Mouse (Mus musculus): ENCODE data around the gene Clnk. TPM values are rescaled to one million over a fixed set of nuclear protein-coding genes. Genes with fewer than 3 reads are reported as not detected.

Clnk gene
- polyA plus RNA-seq, 1 experiment: 0.70 TPM

- Histone ChIP-seq H3K4me3 (ENCODE audit: insufficient read depth, low read depth, low read length) (no peak overlapping the region), H3K4me1 (ENCODE audit: control insufficient read depth, insufficient read depth, low read length) (no peaks in the 10 kb centered on the region), H3K27ac (ENCODE audit: insufficient read depth, low read depth, low read length) (no peak overlapping the region), H3K27me3 (replicated peaks; ENCODE audit: control insufficient read depth, insufficient read depth, low read length) (no peaks in the 10 kb centered on the region), H3K36me3 (ENCODE audit: control insufficient read depth, insufficient read depth, low read length) (no peaks in the 10 kb centered on the region)
- peak; percentile 73 for TF ChIP-seq CTCF (conservative IDR thresholded peaks at IDR 0.05; ENCODE audit: insufficient read depth, insufficient read length, low read depth, low read length)
- TF ChIP-seq POLR2A (IDR thresholded peaks at IDR 0.05; ENCODE audit: low read depth, low read length): no peak
- DNase-seq: peak; percentile 26
- 16% methylated on average over 3 of the region's 3 CpGs for WGBS
These were observed 121.7 kb downstream of the Clnk start for GRCm38 (mm10) chr5:38754950-38755349.

- no peaks in the 10 kb centered on the region for H3K27me3 ChIP-seq (replicated peaks; ENCODE audit: control insufficient read depth, insufficient read depth, low read length)
- no peak overlapping the region for H3K4me3 ChIP-seq (ENCODE audit: insufficient read depth, low read depth, low read length)
- H3K36me3 ChIP-seq (ENCODE audit: control insufficient read depth, insufficient read depth, low read length): no peaks in the 10 kb centered on the region
- WGBS: 26% methylated on average over 4 of the region's 4 CpGs
- DNase-seq: no peak
- H3K4me1 ChIP-seq (ENCODE audit: control insufficient read depth, insufficient read depth, low read length): no peaks in the 10 kb centered on the region
- H3K27ac ChIP-seq (ENCODE audit: insufficient read depth, low read depth, low read length): no peak overlapping the region
- TF ChIP-seq CTCF (conservative IDR thresholded peaks at IDR 0.05; ENCODE audit: insufficient read depth, insufficient read length, low read depth, low read length) (no peak), POLR2A (IDR thresholded peaks at IDR 0.05; ENCODE audit: low read depth, low read length) (no peak)
These were observed 123.9 kb downstream of the Clnk start for GRCm38 (mm10) chr5:38752749-38753148.

DNA sequence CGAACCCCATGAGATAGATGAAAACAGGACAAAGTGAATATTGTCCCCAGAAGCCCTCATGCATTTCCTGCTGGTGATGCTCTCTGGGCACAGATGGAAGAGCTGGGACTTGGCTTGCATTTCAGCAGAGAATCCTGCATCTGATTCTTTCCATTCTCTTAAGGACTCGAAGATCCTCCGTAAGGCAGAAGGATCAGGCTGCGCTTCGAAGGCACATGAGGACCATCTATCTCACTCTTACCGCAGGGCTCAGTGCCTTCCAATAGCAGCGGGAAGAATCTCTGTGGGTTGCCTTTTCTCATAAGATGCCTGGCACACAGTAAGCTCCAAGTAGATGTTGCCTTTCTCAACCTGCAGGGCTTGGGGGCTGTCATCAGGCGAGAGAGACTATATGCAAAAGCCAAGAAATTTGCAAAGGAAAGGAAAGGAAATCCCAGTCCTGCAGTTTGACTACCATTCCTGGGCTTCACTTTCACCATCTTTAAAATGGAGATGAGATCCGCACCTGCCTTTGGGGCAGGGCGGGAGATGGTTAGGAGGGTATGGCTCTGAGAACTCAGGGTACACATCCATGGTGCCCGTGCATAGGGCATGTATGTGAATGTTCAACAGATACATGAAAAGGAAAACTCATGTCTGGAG lies 167.6 kb downstream of the Clnk start:
- TF ChIP-seq CTCF (conservative IDR thresholded peaks at IDR 0.05; ENCODE audit: insufficient read depth, insufficient read length, low read depth, low read length) (no peak), POLR2A (IDR thresholded peaks at IDR 0.05; ENCODE audit: low read depth, low read length) (no peak)
- no peak overlapping the region for H3K4me3 ChIP-seq (ENCODE audit: insufficient read depth, low read depth, low read length)
- H3K36me3 ChIP-seq (ENCODE audit: control insufficient read depth, insufficient read depth, low read length): no peaks in the 10 kb centered on the region
- 71% methylated on average over 11 of the region's 11 CpGs for WGBS
- H3K27ac ChIP-seq (ENCODE audit: insufficient read depth, low read depth, low read length): no peak overlapping the region
- no peaks in the 10 kb centered on the region for H3K27me3 ChIP-seq (replicated peaks; ENCODE audit: control insufficient read depth, insufficient read depth, low read length)
- H3K4me1 ChIP-seq (ENCODE audit: control insufficient read depth, insufficient read depth, low read length): no peaks in the 10 kb centered on the region
- DNase-seq: no peak

- Histone ChIP-seq H3K4me3 (ENCODE audit: insufficient read depth, low read depth, low read length) (no peak overlapping the region), H3K27ac (ENCODE audit: insufficient read depth, low read depth, low read length) (no peak overlapping the region), H3K4me1 (ENCODE audit: control insufficient read depth, insufficient read depth, low read length) (no peaks in the 10 kb centered on the region), H3K36me3 (ENCODE audit: control insufficient read depth, insufficient read depth, low read length) (no peaks in the 10 kb centered on the region), H3K27me3 (replicated peaks; ENCODE audit: control insufficient read depth, insufficient read depth, low read length) (no peaks in the 10 kb centered on the region)
- TF ChIP-seq CTCF (conservative IDR thresholded peaks at IDR 0.05; ENCODE audit: insufficient read depth, insufficient read length, low read depth, low read length): no peak
- TF ChIP-seq POLR2A (IDR thresholded peaks at IDR 0.05; ENCODE audit: low read depth, low read length): no peak
- WGBS: 55% methylated on average over 7 of the region's 7 CpGs
- no peak for DNase-seq
These were observed 169.1 kb downstream of the Clnk start for GRCm38 (mm10) chr5:38707364-38708075.

- 77% methylated on average over 6 of the region's 6 CpGs for WGBS
- peak; percentile 75 for DNase-seq
- TF ChIP-seq POLR2A (IDR thresholded peaks at IDR 0.05; ENCODE audit: low read depth, low read length): no peak
These were observed 173.7 kb downstream of the Clnk start for GRCm38 (mm10) chr5:38702941-38703340.

DNA sequence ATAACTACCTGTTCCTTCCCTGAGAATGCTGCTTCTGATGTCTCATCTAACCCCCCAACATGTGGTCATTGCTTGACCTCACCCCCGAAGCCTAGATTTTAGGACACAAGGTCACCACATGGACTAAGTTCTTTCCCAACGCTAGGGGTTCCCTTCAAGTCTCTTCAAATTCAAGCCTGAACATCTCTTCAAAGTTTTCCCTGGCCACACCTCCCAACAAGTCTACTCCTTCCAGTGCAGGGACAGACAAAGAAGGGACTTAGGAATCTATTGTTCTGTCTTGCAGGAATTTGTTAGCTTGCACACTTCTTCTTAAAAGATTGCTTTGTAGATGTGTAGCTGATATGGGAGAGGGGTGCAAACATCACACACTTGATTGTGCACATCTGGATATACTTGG lies 174.5 kb downstream of the Clnk start:
- Histone ChIP-seq H3K27ac (ENCODE audit: insufficient read depth, low read depth, low read length) (no peak overlapping the region), H3K27me3 (replicated peaks; ENCODE audit: control insufficient read depth, insufficient read depth, low read length) (no peaks in the 10 kb centered on the region), H3K4me1 (ENCODE audit: control insufficient read depth, insufficient read depth, low read length) (no peaks in the 10 kb centered on the region), H3K36me3 (ENCODE audit: control insufficient read depth, insufficient read depth, low read length) (no peaks in the 10 kb centered on the region), H3K4me3 (ENCODE audit: insufficient read depth, low read depth, low read length) (no peak overlapping the region)
- TF ChIP-seq POLR2A (IDR thresholded peaks at IDR 0.05; ENCODE audit: low read depth, low read length): no peak
- TF ChIP-seq CTCF (conservative IDR thresholded peaks at IDR 0.05; ENCODE audit: insufficient read depth, insufficient read length, low read depth, low read length): no peak
- 78% methylated on average over 2 of the region's 2 CpGs for WGBS
- DNase-seq: no peak

More at GRCm38 (mm10) chr5:38702941-38703340, 173.7 kb downstream of the Clnk start:
- no peaks in the 10 kb centered on the region for H3K4me1 ChIP-seq (ENCODE audit: control insufficient read depth, insufficient read depth, low read length)
- no peaks in the 10 kb centered on the region for H3K27me3 ChIP-seq (replicated peaks; ENCODE audit: control insufficient read depth, insufficient read depth, low read length)
- no peaks in the 10 kb centered on the region for H3K36me3 ChIP-seq (ENCODE audit: control insufficient read depth, insufficient read depth, low read length)
- H3K4me3 ChIP-seq (ENCODE audit: insufficient read depth, low read depth, low read length): no peak overlapping the region
- no peak overlapping the region for H3K27ac ChIP-seq (ENCODE audit: insufficient read depth, low read depth, low read length)

DNA sequence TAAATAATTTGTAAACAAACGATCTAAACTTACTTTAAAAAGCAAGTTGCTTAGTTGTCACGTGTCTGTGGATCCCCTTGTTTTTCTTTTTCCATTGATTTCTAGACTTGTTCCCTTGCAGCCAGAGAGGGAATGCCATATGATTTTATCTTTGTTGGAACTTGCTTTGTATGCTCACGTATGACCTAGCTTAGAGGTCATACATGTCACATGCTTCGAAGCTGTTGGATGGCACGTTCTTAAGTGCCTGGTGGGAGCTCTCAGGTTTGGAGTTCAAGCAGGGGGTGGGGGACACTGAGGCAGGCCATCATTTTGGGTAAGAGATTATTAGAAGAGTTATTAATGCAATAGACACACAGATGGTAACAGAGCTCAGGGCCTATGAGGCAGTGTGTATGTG lies 178.1 kb downstream of the Clnk start:
- Histone ChIP-seq H3K27me3 (replicated peaks; ENCODE audit: control insufficient read depth, insufficient read depth, low read length) (no peaks in the 10 kb centered on the region), H3K27ac (ENCODE audit: insufficient read depth, low read depth, low read length) (no peak overlapping the region)
- TF ChIP-seq CTCF (conservative IDR thresholded peaks at IDR 0.05; ENCODE audit: insufficient read depth, insufficient read length, low read depth, low read length): no peak
- no peak for TF ChIP-seq POLR2A (IDR thresholded peaks at IDR 0.05; ENCODE audit: low read depth, low read length)

More for the DNA sequence above, 178.1 kb downstream of the Clnk start:
- H3K4me1 ChIP-seq (ENCODE audit: control insufficient read depth, insufficient read depth, low read length): no peaks in the 10 kb centered on the region
- no peaks in the 10 kb centered on the region for H3K36me3 ChIP-seq (ENCODE audit: control insufficient read depth, insufficient read depth, low read length)
- no peak overlapping the region for H3K4me3 ChIP-seq (ENCODE audit: insufficient read depth, low read depth, low read length)
- WGBS: 73% methylated on average over 5 of the region's 5 CpGs
- DNase-seq: no peak

Data from kidney, adult 2 months (tissue).